ENCODE assay signal across 8 mouse cellular contexts in the genomic region with DNA sequence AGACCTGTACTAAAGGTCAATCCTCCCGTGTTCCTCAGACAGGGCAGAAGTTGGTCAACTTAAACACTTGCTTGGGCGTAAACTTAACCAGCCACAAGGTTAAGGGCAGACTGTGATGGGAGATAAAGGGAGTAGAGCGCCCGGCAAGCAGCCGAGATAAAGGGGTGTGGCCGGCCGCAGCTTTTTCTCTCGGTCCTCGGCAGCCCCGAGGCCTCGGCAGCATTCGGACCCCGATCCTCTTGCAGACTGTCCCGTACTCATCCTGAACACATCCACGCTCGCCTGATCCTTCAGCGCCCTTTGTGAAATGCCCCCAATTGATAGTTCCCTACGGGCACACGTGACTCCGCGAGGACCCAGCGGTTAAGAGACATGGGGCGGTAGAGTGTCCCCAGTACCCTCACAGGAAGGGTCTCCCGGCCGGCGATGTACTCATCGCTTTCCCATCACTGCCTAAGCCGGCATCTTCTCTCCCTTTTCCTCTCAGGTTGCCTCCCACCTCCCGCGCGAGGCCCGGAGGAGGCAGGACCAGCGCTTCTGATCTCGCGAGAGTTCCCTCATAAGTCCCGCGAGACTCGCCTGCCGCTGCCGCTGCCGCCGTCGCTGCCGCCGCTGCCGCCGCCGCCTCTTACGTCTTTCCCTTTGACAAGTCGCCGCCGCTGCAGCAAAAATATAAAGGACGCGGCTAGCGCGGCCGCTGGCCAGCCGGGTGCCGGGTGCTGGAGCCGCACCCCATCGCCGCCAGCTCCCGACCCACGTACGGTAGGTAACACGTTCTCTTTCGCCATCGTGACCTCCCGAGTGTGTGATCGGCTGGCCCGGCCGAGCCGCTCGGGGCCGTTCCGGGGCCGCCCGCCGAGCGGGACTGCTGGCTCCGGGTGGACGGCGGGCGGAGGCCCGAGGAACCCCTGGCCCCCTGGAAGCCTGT. TPM values are rescaled to one million over a fixed set of nuclear protein-coding genes. Genes with fewer than 3 reads are reported as not detected.
A peak's percentile ranks its signal among the peaks of the same experiment; 100 is the strongest.
DNase-seq lines count a peak whose midpoint lies in the region; ATAC-seq and TF ChIP-seq lines count a peak whose summit lies in the region.

A gene (plus strand): TSS at position 591 of the 928 bp plus-strand sequence.

- DNase-seq in c-Kit-negative CD71-positive TER-119-positive erythroid progenitor cells, embryonic 14.5 days (ENCODE audit: low read depth, low spot score), result peak; percentile 95
- DNase-seq in forebrain, embryonic 10.5 days (ENCODE audit: extremely low spot score, low spot score), result peak; percentile 96
- peak; percentile 97 for DNase-seq in kidney, postnatal 25 days
- peak; percentile 93 to 95 (median 94) for DNase-seq in liver, embryonic 14.5 days (ENCODE audit: low read depth in 3 of 3, low spot score in 3 of 3)
- DNase-seq in neural tube, embryonic 11.5 days (ENCODE audit: low spot score), result peak; percentile 96
- peak; percentile 96 for DNase-seq in stomach, postnatal 0 days (ENCODE audit: low spot score)

- TF ChIP-seq CTCF in liver, embryonic 14.5 days (IDR thresholded peaks at IDR 0.05; ENCODE audit: low read depth), result no peak
- TF ChIP-seq CTCF in stomach, postnatal 0 days (IDR thresholded peaks at IDR 0.05; ENCODE audit: low read depth), result no peak

- WGBS in forebrain, embryonic 10.5 days, result under 1% methylated on average over 85 of the region's 85 CpGs
- WGBS in heart, embryonic 15.5 days, result under 1% methylated on average over 85 of the region's 85 CpGs
- under 1% methylated on average over 84 of the region's 85 CpGs for WGBS in liver, embryonic 14.5 days (ENCODE audit: insufficient replicate concordance)
- WGBS in neural tube, embryonic 11.5 days, result under 1% methylated on average over 85 of the region's 85 CpGs
- WGBS in stomach, postnatal 0 days, result under 1% methylated on average over 84 of the region's 85 CpGs

- ATAC-seq in CD4-positive, CD25-positive, alpha-beta regulatory T cell, adult 4 months, result peak; percentile 92
- peak; percentile 90 for ATAC-seq in heart, embryonic 15.5 days (replicated peaks; ENCODE audit: insufficient number of reproducible peaks, insufficient read depth, low FRiP score, low read depth)
- peak; percentile 92 for ATAC-seq in liver, embryonic 14.5 days (ENCODE audit: insufficient read depth)
- ATAC-seq in neural tube, embryonic 11.5 days (ENCODE audit: insufficient read depth, low FRiP score, low TSS enrichment), result peak; percentile 78
- peak; percentile 92 for ATAC-seq in stomach, postnatal 0 days (ENCODE audit: low FRiP score, low TSS enrichment)

- peak within 1 kb of the TSS; percentile 99 for H3K4me3 ChIP-seq in forebrain, embryonic 10.5 days
- peak within 1 kb of the TSS; percentile 100 for H3K4me3 ChIP-seq in heart, embryonic 15.5 days
- H3K4me3 ChIP-seq in liver, embryonic 14.5 days (ENCODE audit: insufficient read depth in 1 of 2, low read depth in 2 of 2, low read length in 2 of 2), result peak within 1 kb of the TSS; percentile 90 to 100
- H3K4me3 ChIP-seq in neural tube, embryonic 11.5 days (ENCODE audit: low read depth, low read length), result peak within 1 kb of the TSS; percentile 75
- H3K4me3 ChIP-seq in stomach, postnatal 0 days (ENCODE audit: low read depth, low read length), result peak within 1 kb of the TSS; percentile 99

- peak within 1 kb of the TSS; percentile 98 for H3K27ac ChIP-seq in forebrain, embryonic 10.5 days
- H3K27ac ChIP-seq in heart, embryonic 15.5 days, result peak within 1 kb of the TSS; percentile 98
- peak within 1 kb of the TSS; percentile 100 for H3K27ac ChIP-seq in liver, embryonic 14.5 days
- H3K27ac ChIP-seq in neural tube, embryonic 11.5 days (ENCODE audit: low read depth, low read length), result peak within 1 kb of the TSS; percentile 93
- peak within 1 kb of the TSS; percentile 97 for H3K27ac ChIP-seq in stomach, postnatal 0 days (replicated peaks)

- H3K9me3 ChIP-seq in forebrain, embryonic 10.5 days, result no peaks in the 10 kb centered on the region
- no peaks in the 10 kb centered on the region for H3K9me3 ChIP-seq in heart, embryonic 15.5 days (replicated peaks)
- H3K9me3 ChIP-seq in liver, embryonic 14.5 days (ENCODE audit: control insufficient read depth, low read length), result no peaks in the 10 kb centered on the region
- no peaks in the 10 kb centered on the region for H3K9me3 ChIP-seq in neural tube, embryonic 11.5 days (ENCODE audit: control insufficient read depth, low read length)
- no peaks in the 10 kb centered on the region for H3K9me3 ChIP-seq in stomach, postnatal 0 days (ENCODE audit: control insufficient read depth, low read length)

- H3K4me1 ChIP-seq in forebrain, embryonic 10.5 days, result peaks cover 34% of the 10 kb centered on the region
- peaks cover 16% of the 10 kb centered on the region for H3K4me1 ChIP-seq in heart, embryonic 15.5 days (replicated peaks)
- peaks cover 42 to 44% of the 10 kb centered on the region in 2 experiments for H3K4me1 ChIP-seq in liver, embryonic 14.5 days (replicated peaks; ENCODE audit: control insufficient read depth in 2 of 2, insufficient read depth in 2 of 2, low read length in 1 of 2)
- H3K4me1 ChIP-seq in neural tube, embryonic 11.5 days (ENCODE audit: control insufficient read depth, insufficient read depth, low read length), result 0 out of 2 replicates have a peak, but pooled peaks cover 8% of the 10 kb centered on the region
- 0 out of 2 replicates have a peak, but pooled peaks cover 2% of the 10 kb centered on the region for H3K4me1 ChIP-seq in stomach, postnatal 0 days (replicated peaks; ENCODE audit: control insufficient read depth, insufficient read depth)

- peak within 1 kb of the TSS; percentile 90 for H3K4me2 ChIP-seq in heart, embryonic 15.5 days
- peak within 1 kb of the TSS; percentile 85 for H3K4me2 ChIP-seq in liver, embryonic 14.5 days (ENCODE audit: low read depth)
- peak within 1 kb of the TSS; percentile 85 for H3K4me2 ChIP-seq in neural tube, embryonic 11.5 days (ENCODE audit: low read depth)
- H3K4me2 ChIP-seq in stomach, postnatal 0 days (replicated peaks; ENCODE audit: low read depth), result peak within 1 kb of the TSS; percentile 84

- H3K36me3 ChIP-seq in forebrain, embryonic 10.5 days (replicated peaks), result peaks cover 3% of the 10 kb centered on the region; the same call in 1 of the 2 replicates
- no peaks in the 10 kb centered on the region for H3K36me3 ChIP-seq in heart, embryonic 15.5 days
- H3K36me3 ChIP-seq in liver, embryonic 14.5 days (replicated peaks; ENCODE audit: control insufficient read depth, insufficient read depth, low read depth), result no peaks in the 10 kb centered on the region
- no peaks in the 10 kb centered on the region for H3K36me3 ChIP-seq in neural tube, embryonic 11.5 days (ENCODE audit: control insufficient read depth, insufficient read depth, low read length)
- no peaks in the 10 kb centered on the region for H3K36me3 ChIP-seq in stomach, postnatal 0 days (ENCODE audit: control insufficient read depth, insufficient read depth, low read length)

- no peaks in the 10 kb centered on the region for H3K27me3 ChIP-seq in forebrain, embryonic 10.5 days (ENCODE audit: poor library complexity, severe bottlenecking)
- H3K27me3 ChIP-seq in heart, embryonic 15.5 days, result no peaks in the 10 kb centered on the region
- H3K27me3 ChIP-seq in liver, embryonic 14.5 days (ENCODE audit: control insufficient read depth, insufficient read depth, low read length), result no peaks in the 10 kb centered on the region
- H3K27me3 ChIP-seq in neural tube, embryonic 11.5 days (ENCODE audit: control insufficient read depth, insufficient read depth, low read length), result no peaks in the 10 kb centered on the region
- H3K27me3 ChIP-seq in stomach, postnatal 0 days (ENCODE audit: control insufficient read depth, insufficient read depth, low read length), result no peaks in the 10 kb centered on the region

- peak; percentile 78 for TF ChIP-seq EP300 in liver, embryonic 14.5 days (IDR thresholded peaks at IDR 0.05; ENCODE audit: low read depth)
- peak; percentile 99 for TF ChIP-seq EP300 in stomach, postnatal 0 days (optimal IDR thresholded peaks at IDR 0.05)

- H3K9ac ChIP-seq in heart, embryonic 15.5 days, result peak within 1 kb of the TSS; percentile 99
- H3K9ac ChIP-seq in liver, embryonic 14.5 days (replicated peaks), result peak within 1 kb of the TSS; percentile 98
- H3K9ac ChIP-seq in neural tube, embryonic 11.5 days (ENCODE audit: low read length), result peak within 1 kb of the TSS; percentile 95
- H3K9ac ChIP-seq in stomach, postnatal 0 days (ENCODE audit: low read length), result peak within 1 kb of the TSS; percentile 98

RNA-seq across cellular contexts. Expression of the gene that starts here (rescaled TPM):
- polyA plus RNA-seq in CD4-positive, CD25-positive, alpha-beta regulatory T cell, adult 4 months (2017; shearing (Covaris generic)), result 10 to 100 TPM; 40.2 to 45.8 TPM
- polyA plus RNA-seq in forebrain, embryonic 10.5 days (2016; fragmentation: Nextera tagmentation; extraction: Ambion mirVana), result 29.2 and 31.6 TPM in 2 replicates
- 15.0 and 16.7 TPM in 2 replicates for polyA plus RNA-seq in heart, embryonic 15.5 days (2015; fragmentation: Nextera tagmentation; extraction: Ambion mirVana)
- 18.8 and 23.9 TPM in 2 replicates for polyA plus RNA-seq in liver, embryonic 14.5 days (2012; rRNA removed)
- polyA plus RNA-seq in liver, embryonic 14.5 days (2014; fragmentation: Nextera tagmentation; extraction: Ambion mirVana), result 25.0 and 25.7 TPM in 2 replicates
- polyA plus RNA-seq in neural tube, embryonic 11.5 days (2014; fragmentation: Nextera tagmentation; extraction: Ambion mirVana), result 37.6 and 38.2 TPM in 2 replicates
- polyA plus RNA-seq in stomach, postnatal 0 days (2015; fragmentation: Nextera tagmentation; extraction: Ambion mirVana), result 7.7 and 8.1 TPM in 2 replicates

Comparison
In these comparisons a context has a peak if more than half of its experiments do, and no peak if none do; other contexts are left out.
1. Peak in every context shown above with its lines: DNase-seq, ATAC-seq, H3K4me3 ChIP-seq and H3K27ac ChIP-seq.